Mouse (Mus musculus) megakaryocyte-erythroid progenitor cell, adult 5-6 weeks (primary cell): Measurements from ENCODE around the gene C2cd4c. TPM values are rescaled to one million over a fixed set of nuclear protein-coding genes. Genes with fewer than 3 reads are reported as not detected.
A peak's percentile ranks its signal among the peaks of the same experiment; 100 is the strongest.

Source experiments
- ATAC-seq: replicated peaks from 2 replicates; pipeline ENCODE4 v1.8.0; 2016; ENCODE audit warnings: mild to moderate bottlenecking, inconsistent platforms; ENCODE audit not compliant: severe bottlenecking, poor library complexity, low FRiP score, low TSS enrichment
- total RNA-seq, 2 experiments: library from RNA; stranded (forward) in 1 of 2; stranded (reverse) in 1 of 2; fragments of 200-1000, 215-1000 nt in 1 of 2; fragments of >200 nt in 1 of 2; fragmentation: Nextera tagmentation in 1 of 2; gene quantifications; 2 replicates each; pipeline ENCODE4 v1.2.3; 2014 to 2017

Gene C2cd4c
- total RNA-seq, 2 experiments from 2014 or later: not detected

DNA sequence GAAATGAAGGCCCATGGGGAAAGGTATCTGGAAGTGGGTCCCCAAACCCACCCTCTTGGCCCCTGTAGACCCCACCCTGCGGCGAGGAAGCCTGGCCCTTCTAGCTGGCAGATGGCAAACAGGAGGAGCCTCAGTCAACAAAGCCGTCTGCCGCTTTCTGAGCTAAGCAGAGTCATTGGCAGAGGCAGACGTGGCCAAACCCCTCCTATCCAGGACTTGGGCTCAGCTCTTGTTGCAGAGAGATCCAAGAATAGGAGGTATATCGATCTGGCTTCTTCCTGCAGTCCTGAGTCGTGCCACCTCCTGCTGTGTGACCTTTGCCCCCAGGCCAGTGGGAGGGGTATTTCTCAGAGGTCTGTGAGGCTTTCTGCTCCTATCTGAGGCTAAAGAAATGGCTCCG, 2.0 kb upstream of the C2cd4c start:
- ATAC-seq: no peak

DNA sequence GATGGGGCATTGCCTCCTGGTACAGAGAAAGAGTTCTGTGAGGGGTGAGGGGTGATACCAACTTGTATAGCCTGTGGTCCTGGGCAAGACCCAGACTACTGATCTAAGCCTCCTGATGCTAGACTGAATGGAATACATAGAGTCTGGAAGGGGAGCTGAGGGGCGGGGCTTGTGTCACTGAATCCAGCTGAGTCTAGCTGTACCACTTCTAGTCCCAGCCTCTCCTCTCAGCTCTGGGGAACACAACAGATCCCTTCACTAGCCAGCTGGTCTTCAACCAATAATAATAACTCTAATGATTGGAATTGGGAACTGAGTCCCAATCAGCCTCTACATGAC, 449 bp upstream of the C2cd4c start:
- ATAC-seq: 0 out of 2 replicates have a peak, but pooled peaks have one; percentile 23

DNA sequence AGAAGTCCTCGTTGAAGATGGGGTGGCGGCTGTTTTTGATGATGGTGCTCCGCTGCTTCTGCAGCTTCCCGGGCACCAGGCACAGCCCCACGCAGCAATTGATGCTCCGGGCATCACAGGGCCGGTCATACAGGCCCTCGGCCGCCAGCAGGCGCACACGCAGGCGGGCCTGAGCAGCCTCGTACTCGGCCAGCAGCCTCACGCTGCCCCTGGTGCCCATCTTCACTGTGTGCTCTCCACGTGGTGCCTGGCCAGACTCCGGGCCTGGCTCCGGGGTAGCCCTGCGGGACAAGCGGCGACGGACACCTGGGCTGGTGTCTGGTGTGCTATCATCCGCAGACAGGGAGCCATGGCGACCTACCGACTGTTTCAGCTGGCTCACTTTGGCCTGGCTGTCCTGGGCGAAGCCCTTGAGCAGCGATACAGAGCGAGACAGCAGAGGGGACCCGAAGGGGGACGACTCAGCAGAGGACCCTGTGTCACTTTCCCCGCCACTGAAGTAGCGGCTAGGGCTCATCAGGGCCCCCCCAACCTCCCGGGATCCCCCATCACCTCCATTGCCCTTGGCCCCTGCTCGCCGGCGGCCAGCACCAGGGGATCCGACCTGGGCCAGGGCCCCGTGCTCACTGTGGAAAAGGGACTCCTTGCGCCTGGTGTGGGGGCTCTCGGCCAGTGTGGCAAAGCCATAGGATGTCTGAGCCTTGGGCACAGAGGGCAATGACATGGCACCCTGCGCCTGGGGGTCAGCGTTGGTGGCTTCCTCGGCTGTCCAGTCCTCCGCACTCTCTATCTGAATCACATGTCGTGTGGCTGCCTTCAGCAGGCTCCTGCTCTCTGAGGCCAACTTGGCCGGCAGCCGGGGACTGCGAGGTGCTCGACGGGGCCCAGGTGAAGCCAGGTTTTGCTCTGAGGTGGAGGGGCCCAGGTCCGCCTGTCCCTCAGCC, 1.4 kb downstream of the C2cd4c start:
- ATAC-seq: no peak

DNA sequence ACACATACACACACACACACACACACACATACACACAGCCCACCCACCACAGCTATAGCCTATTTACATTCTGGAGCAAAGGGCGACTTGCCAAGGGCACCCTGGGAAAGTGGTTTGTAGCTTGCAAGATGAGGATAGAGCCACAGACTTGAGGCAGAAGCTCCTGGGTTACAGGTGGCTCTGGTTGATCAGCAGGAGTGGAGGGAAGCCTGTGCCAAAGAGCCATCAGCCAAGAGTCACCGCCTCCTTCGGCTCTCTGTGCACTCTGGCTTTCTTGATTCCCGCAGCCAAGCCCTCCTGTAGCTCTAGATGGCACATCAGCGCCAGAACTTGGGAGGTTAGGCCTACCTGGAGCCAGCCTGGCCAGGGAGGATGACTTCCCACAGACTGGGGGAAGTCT, 2.5 kb downstream of the C2cd4c start:
- no peak for ATAC-seq

DNA sequence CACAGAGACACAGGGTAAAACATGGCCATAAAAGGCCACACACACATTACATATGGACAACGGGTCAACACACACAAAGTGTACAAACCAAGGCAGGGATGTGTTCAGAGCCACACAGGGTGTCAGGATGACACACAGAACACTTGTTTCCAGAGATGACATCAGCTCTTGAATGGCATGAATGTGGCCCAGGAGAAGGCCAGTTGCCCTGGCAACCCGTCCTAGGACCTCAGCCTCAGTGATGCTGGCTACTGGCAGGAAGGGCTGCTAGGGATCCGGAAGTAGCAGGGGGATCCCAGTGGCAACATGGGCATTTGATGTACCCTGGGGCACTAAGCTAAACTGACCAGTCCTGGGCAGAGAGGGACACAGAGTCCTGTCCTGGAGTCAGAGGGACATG, 4.5 kb downstream of the C2cd4c start:
- no peak for ATAC-seq

DNA sequence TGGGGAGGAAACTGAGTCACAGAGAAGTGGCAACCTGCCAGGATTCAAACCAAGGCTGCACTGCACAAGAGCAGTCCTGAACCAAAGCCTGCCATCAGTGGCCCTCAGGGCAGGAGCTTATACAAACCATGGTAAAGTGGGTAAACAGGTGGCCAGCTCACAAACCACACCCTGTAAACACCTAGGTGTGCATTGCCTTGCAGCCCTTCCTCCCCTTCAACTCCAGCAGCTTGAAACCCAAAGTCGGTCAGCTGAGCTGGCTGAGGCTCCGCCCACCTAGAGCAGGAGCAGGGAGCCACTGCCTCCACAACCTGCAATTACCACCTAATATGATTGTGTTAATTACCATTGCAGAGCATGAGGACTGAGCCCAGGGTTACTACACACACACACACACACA, 5.9 kb downstream of the C2cd4c start:
- ATAC-seq: no peak

DNA sequence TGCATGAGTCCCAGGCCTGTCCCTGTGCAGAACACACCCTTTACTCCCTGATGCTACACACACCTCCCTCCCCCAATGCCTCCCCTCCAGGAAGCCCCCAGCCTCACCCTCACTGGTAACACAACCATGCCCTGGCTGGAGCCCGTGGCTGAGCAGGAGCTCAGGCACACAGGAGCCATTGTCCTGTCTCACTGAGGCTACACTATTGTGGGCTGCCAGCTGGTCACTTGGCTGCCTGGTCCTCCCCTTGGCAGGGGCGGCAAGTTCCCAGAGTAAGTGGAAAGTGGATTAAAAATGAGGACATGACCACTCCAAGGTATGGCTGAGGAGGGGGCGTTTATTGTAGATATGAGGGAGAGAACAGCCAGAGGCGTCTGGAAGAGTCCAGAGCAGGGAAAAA, 7.3 kb downstream of the C2cd4c start:
- no peak for ATAC-seq

DNA sequence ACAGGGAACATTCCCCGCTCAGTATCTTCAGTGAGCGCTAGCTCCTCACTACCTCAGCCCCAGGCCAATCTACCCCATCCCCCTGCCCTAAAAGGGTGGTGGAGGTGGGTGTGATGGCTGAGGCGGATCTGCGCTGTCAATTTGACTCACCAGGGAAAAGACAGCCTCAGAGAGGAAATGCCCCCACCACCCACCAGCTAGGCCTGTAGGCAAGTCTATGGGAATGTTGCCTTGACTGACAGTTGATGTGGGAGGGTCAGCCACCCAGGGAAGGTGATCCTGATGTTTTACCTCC, 15.9 kb downstream of the C2cd4c start:
- no peak for ATAC-seq

DNA sequence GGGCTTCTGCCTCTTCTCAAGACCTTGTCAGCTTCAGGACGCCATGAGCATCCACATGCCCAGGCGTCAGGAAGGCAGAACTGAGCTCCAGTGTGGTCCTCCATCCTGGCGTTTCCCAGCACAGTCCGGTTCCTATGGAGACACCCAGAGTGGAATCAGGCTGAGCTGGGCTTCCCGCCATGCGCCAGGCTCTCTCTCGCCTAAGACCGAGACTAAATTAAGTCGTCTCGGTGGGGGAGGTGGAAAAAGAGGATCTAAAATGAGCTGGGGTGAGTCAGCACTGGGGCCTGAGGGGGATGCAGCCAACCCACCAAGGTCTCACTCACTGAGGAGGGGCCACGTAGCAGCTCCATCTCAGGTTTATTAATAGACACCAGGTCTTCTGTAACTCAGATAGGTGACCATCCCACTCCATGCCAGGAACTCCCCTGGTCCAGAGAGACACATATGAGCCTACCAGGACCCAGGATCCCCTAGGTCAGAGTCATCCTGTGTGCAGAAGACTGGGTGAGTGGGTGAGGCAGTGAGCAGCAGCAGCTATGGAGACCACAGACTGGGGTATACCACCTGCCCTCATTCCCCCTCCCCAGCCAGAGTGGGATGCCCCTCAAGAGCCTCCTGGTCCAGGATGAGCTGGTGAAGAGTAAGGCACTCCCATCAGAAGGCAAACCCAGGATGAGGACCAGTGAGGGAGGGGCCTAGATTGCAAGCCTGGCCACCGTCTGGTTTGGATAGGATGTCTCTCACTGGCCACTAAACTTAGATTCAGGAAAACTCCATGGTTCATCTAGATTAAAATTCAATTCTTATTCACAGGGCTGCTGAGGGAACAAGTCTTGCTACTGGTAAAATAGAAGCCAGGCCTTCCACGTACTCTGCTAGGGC, 16.5 kb downstream of the C2cd4c start:
- no peak for ATAC-seq

DNA sequence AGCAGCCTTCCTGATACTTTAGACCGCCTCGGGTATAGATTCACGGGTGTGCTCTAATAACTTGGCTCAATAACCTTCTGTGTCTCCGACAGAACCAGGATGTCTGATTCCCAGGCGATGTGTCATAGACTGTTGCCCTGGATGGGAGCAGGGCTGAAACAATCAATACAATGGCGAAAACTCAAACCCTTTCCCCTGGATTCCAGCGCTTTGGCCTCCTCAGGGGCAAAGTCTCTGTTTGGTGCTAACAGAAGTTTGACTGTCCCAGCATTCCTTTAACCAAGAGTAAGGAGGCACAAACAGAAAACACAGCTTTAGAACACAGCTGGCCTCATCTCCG, 18.3 kb downstream of the C2cd4c start:
- 0 out of 2 replicates have a peak, but pooled peaks have one; percentile 9 for ATAC-seq

DNA sequence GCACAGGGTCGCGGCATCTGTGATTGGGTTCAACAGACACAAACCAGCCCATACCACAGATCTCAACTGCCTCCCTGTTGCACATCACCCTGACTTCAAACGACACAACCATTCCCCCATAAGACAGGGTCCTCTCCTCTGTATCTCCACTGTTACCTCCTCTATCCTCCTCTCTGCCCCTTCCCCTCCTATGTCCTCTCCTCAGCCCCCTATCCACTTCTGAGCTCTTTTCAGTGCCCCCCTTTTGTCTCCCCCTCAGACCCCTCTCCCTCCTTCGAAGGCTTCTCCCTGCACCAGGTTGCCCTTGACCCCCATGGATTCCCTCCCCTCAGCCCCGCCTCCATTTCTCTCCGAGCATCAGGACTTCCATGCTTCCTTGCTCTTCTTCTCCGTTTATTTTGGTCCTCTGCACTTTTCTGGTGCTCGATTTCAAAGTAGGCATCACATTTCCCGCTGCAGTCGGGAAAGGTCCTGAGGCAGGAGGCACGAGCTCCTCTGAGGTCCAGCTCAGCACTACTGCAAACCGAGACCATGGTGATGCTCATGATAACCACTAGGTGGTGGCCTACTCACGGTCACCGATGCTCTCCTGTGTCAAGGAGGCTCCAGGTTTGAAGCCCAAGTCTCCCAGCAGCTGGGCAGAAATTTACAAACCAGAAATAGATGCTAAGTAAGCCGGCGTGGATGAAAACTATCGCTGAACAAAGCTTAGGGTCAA, 18.8 kb downstream of the C2cd4c start:
- ATAC-seq: peak; percentile 94

DNA sequence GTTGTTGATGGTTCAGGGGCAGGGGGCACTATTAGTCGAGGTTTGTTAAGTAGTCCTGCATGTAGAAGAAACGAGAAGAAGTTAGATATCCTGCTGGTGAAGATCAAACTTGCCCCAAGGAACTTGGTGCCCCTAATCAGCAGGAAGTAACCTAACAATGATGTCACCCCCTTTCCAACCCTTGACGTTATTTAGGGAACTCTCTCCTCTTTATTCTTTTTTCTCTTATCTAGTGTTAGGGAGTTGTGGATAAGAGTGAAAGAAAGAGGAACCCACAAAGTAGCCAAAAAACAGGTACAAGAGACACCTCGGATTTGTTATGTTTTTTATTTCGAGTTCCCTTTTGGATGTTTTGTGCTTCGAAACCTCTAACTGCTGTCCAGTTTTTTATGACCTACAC, 19.7 kb downstream of the C2cd4c start:
- no peak for ATAC-seq

DNA sequence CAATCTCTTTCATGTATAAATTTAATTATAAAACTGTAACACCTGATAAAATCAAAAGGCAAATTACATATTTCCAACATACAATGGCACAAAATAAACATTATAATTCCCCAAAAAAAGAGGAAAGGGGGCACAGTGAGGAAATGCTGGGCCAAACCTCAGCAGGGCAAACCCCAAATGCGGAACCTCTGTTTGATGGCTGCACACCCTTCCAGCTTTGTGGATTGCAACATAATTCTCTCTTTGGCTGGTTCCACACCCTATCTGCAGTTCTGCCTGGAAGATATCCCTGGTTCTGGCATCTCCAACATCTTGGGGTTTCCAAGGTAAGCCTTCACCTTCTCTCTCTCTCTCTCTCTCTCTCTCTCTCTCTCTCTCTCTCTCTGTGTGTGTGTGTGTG, 23.1 kb downstream of the C2cd4c start:
- ATAC-seq: no peak

DNA sequence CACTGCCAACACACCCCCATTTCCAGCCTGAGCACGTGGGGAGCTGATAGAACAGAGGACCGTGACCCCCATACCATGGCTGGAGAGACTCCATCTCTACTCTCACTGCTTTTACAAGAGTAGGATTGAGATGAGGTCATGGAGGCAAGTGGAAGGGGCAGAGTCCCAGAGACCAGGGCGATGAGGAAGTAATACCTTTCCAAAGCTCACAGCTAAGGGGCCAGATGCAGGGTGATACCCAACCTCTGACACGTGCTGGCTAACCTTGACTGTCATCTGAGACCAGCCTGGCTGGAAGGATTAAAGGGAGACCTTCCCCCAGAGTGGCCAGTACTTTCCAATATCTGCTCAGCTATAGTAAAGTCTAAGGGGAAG, 26.1 kb downstream of the C2cd4c start:
- ATAC-seq: no peak

DNA sequence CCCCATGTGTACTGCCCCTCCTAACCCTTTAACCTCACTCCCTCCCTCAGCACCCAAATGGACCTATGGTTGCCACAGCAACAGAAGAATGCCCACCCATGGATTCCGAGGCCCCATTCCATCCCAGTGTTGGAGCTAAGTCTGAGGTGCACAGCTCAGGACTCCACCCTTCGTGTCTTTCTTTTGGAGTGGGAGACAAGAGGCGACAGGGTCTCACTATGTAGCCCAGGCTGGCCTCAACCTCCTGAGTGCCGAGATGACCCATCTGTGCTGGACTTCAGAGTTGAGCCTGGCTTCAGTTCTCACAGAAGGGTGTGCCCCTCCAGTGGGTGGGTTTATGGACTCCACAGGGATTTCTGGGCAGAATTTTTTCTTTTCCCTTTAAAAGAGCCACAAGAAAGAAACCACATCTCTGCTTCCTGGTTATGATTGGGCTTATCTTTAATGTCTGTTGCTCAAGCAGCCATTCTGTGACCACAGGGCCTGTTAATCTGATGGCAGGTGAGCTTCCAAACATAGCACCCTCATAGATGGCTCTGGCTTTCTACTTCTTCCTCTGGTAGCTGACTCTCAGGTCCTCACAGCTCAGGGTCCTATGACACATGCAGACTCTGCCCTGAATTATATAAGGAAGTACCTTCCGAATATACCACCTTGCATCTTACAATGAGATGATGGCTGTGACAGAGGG, 26.6 kb downstream of the C2cd4c start, which contains the start of gene Theg:
Gene Theg, minus strand, starts transcription at position 271 of the 691 bp plus-strand sequence.
- ATAC-seq: no peak

DNA sequence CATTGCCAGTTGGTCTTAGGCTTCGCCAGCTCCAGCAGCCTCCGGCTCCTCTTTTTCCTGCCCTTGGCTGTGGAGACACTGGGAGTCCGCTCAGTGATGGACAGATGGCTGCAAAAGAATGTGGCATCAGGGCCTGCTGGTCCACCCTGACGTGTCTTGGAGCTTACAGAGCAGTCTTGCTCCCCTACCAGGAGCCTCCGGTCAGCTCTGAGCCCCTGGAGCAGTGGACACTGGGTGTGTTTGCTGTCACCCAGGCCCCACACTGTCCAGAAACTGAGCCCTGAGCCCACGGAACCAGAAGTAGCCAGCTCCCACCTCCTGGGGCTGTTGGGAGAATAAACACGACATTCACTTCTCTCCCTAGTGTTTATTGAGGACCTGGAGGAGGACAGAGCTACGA, 27.6 kb downstream of the C2cd4c start:
- ATAC-seq: no peak

DNA sequence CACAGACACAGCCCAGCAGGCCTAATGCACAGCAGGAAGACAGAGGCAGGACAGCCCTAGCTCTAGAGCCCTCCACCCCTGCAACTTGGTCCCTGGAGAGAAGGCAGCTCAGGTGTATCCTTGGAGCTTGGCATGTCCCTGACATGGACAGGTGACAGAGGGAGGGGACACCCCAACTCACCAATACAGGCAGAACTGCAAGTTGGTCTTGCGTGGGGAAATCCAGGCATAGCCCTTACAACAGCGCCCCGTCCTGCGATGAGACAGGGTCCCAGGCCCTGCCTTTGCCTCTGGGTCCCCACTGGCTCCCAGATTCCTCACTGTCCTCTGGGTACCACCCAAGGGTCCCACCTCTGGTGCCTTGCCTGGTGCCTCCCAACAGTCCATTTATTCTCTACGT, 28.1 kb downstream of the C2cd4c start:
- ATAC-seq: no peak

DNA sequence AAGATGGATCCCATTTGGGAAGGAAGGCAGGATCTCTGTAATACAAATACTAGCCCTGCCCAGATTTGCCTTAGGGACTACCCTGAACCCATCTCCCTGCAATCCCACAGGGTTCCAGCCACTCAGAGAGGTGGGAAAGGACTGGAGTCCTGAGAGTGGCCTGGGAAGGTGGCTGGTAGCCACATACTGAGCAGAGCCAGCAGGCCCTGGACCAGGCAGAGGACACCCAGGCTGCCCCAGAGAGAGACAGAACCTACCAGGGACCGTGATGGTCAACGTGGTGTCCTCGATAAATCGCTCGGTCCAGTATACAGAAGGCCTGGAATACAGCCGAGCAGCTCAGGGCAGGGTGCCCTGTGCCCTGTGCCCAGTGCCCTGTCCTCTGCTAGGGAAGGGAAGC, 28.7 kb downstream of the C2cd4c start:
- no peak for ATAC-seq

DNA sequence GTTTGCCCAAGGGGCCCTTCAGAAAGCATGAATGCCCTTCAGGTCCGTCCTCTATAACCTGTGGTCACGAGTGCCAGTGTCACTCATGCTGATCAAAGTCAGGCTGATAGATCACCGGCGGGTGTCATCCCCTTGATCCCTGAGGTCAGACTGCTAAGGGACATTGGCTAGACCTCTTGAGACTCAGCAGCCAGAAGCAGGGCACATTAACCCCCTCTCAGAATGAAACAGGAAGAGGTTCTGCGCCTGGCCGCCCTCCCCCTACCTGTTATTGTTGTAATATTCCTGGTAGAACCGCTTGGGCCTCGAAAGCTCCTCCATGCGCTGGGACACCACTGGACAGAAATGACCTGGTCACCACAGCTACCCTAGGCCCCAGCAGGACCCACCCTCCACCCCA, 29.4 kb downstream of the C2cd4c start:
- no peak for ATAC-seq

DNA sequence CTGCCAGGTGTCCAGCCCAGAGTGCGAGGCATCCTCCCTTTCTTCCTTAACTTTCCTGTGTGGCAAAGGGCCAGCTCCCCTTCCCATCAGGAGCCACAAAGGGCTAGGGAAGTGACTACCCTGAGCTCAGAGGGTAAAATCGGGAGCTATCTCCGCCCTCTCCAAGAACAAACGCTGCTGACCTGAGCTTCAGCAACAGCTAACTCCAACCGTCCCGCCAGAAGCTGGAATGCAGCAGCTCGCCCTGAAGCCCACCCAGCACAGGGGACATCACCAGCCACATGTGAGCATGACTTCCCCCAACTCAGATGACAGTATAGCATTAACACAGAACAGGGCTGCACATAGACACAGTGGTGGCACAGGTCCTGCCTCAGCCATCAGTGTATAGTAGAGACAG, 29.8 kb downstream of the C2cd4c start:
- no peak for ATAC-seq
